Mouse (Mus musculus) 3T3-L1 (cell line): ENCODE results near the gene Sh3yl1.

ENCODE experiments used
- DNase-seq: peaks from one replicate; pipeline ENCODE4 v3.0.0-alpha.2; 2015; ENCODE audit warnings: low read depth, low spot score

Gene Sh3yl1

GRCm38 (mm10) chr12:30943057-30943986 is 31.9 kb downstream of the Sh3yl1 start:
- no peak for DNase-seq

- no peak for DNase-seq
These were observed 32.7 kb downstream of the Sh3yl1 start for GRCm38 (mm10) chr12:30944197-30944596.

- no peak for DNase-seq
These were observed 59.2 kb downstream of the Sh3yl1 start for GRCm38 (mm10) chr12:30970700-30971099.

- DNase-seq = no peak
These were observed 92.3 kb downstream of the Sh3yl1 start for GRCm38 (mm10) chr12:31003795-31004194.

GRCm38 (mm10) chr12:31005010-31005409 is 93.5 kb downstream of the Sh3yl1 start:
- DNase-seq = peak; percentile 92

- DNase-seq = peak; percentile 83
These were observed 96.7 kb downstream of the Sh3yl1 start for GRCm38 (mm10) chr12:31008171-31008570.
